Mouse (Mus musculus) small intestine, adult 2 months (tissue): ENCODE data around the gene Mep1a. TPM values are rescaled to one million over a fixed set of nuclear protein-coding genes. Genes with fewer than 3 reads are reported as not detected.
"Not testable (repeated sequence)": the region's sequence is repeated elsewhere in the genome, so short reads cannot be mapped to it uniquely, and the experiment has no call there.

Experiments used
- H3K27ac ChIP-seq: fragments of 200-500 bp; 2 replicates; pipeline ENCODE4 v1.5.1; 2012; ENCODE audit warnings: low read depth, low read length, control low read depth, inconsistent platforms; ENCODE audit not compliant: insufficient read depth
- H3K27me3 ChIP-seq: fragments of 200-500 bp; 2 replicates; pipeline ENCODE4 v1.6.1; 2012; ENCODE audit warnings: mild to moderate bottlenecking, moderate library complexity, low read length, inconsistent platforms; ENCODE audit not compliant: control insufficient read depth, insufficient read depth
- H3K36me3 ChIP-seq: fragments of 200-500 bp; 2 replicates; pipeline ENCODE4 v1.6.1; 2012; ENCODE audit warnings: mild to moderate bottlenecking, low read length, control low read depth, inconsistent platforms; ENCODE audit not compliant: control insufficient read depth, insufficient read depth
- H3K4me1 ChIP-seq: fragments of 200-500 bp; 2 replicates; pipeline ENCODE4 v1.6.1; 2012; ENCODE audit warnings: low read length, inconsistent platforms, mixed read lengths; ENCODE audit not compliant: control insufficient read depth, insufficient read depth, insufficient read length
- H3K4me3 ChIP-seq: fragments of 200-500 bp; 2 replicates; pipeline ENCODE4 v1.5.1; 2012; ENCODE audit warnings: low read depth, mild to moderate bottlenecking, control low read depth, inconsistent platforms, low read length, moderate library complexity
- CTCF ChIP-seq: fragments of 200-500 bp; IDR thresholded peaks from 2 replicates; pipeline ENCODE4 v1.5.1; 2012; ENCODE audit warnings: low read depth, mild to moderate bottlenecking, control low read depth, inconsistent platforms, low read length, moderate library complexity, mixed read lengths; ENCODE audit not compliant: insufficient replicate concordance, insufficient read length; ENCODE audit errors: extremely low read depth
- POLR2A ChIP-seq: fragments of 200-500 bp; IDR thresholded peaks from 2 replicates; pipeline ENCODE4 v1.6.1; 2012; ENCODE audit warnings: low read depth, mild to moderate bottlenecking, control low read depth, inconsistent platforms, low read length, moderate library complexity
- WGBS: fragments of 180-500 bp; shearing (Covaris S2); methylation state at CpG from one replicate; pipeline ENCODE4 v1.1.7; 2018; 5-methylcytosine and 5-hydroxymethylcytosine counted together
- polyA plus RNA-seq: library from polyadenylated mRNA; depleted of rRNA; stranded (reverse); fragments of >200 nt; gene quantifications from 2 replicates; pipeline ENCODE4 v1.2.3, GENCODE M21; 2012

Mep1a gene
- polyA plus RNA-seq, 1 experiment: 131 TPM

- H3K36me3 ChIP-seq: no peaks in the 10 kb centered on the region; the same call in 1 of the 2 replicates
- peaks cover 15% of the 10 kb centered on the region; the same call in 1 of the 2 replicates for H3K4me1 ChIP-seq
- no peak overlapping the region for H3K4me3 ChIP-seq
- TF ChIP-seq POLR2A (no peak), CTCF (no peak)
- no peaks in the 10 kb centered on the region for H3K27me3 ChIP-seq
- WGBS: 69% methylated on average over 5 of the region's 5 CpGs
- peak overlapping the region; percentile 57; the same call in 1 of the 2 replicates for H3K27ac ChIP-seq
Measured at GRCm38 (mm10) chr17:43501631-43502030, 981 bp downstream of the Mep1a start.

- TF ChIP-seq POLR2A (no peak), CTCF (no peak)
- Histone ChIP-seq H3K27me3 (no peaks in the 10 kb centered on the region), H3K36me3 (no peaks in the 10 kb centered on the region; the same call in 1 of the 2 replicates), H3K27ac (no peak overlapping the region), H3K4me1 (peaks cover 15% of the 10 kb centered on the region; the same call in 1 of the 2 replicates), H3K4me3 (peak overlapping the region; percentile 3; the same call in 1 of the 2 replicates)
- 50% methylated on average over 3 of the region's 3 CpGs for WGBS
Measured at GRCm38 (mm10) chr17:43501223-43501622, 1.4 kb downstream of the Mep1a start.

- H3K27me3 ChIP-seq: no peaks in the 10 kb centered on the region
- no peak for TF ChIP-seq CTCF
- no peak for TF ChIP-seq POLR2A
- no peak overlapping the region for H3K4me3 ChIP-seq
- H3K4me1 ChIP-seq: peaks cover 15% of the 10 kb centered on the region; the same call in 1 of the 2 replicates
- H3K36me3 ChIP-seq: peaks cover 3% of the 10 kb centered on the region; the same call in 1 of the 2 replicates
- no peak overlapping the region for H3K27ac ChIP-seq
- WGBS: 73% methylated on average over 1 of the region's 1 CpGs
Measured at GRCm38 (mm10) chr17:43500513-43500912, 2.1 kb downstream of the Mep1a start.

GRCm38 (mm10) chr17:43497521-43497920 is 5.1 kb downstream of the Mep1a start:
- Histone ChIP-seq H3K4me1 (peaks cover 6% of the 10 kb centered on the region; the same call in 1 of the 2 replicates), H3K4me3 (no peak overlapping the region), H3K36me3 (peaks cover 5% of the 10 kb centered on the region), H3K27ac (no peak overlapping the region), H3K27me3 (no peaks in the 10 kb centered on the region)
- 12% methylated on average over 4 of the region's 4 CpGs for WGBS
- TF ChIP-seq POLR2A: no peak
- TF ChIP-seq CTCF: no peak

GRCm38 (mm10) chr17:43495502-43495901 is 7.1 kb downstream of the Mep1a start:
- TF ChIP-seq POLR2A (no peak), CTCF (no peak)
- Histone ChIP-seq H3K4me1 (peaks cover 6% of the 10 kb centered on the region; the same call in 1 of the 2 replicates), H3K4me3 (no peak overlapping the region), H3K27ac (no peak overlapping the region), H3K27me3 (no peaks in the 10 kb centered on the region), H3K36me3 (peaks cover 7% of the 10 kb centered on the region)
- 86% methylated on average over 5 of the region's 5 CpGs for WGBS

GRCm38 (mm10) chr17:43490371-43490770 is 12.2 kb downstream of the Mep1a start:
- H3K27ac ChIP-seq, H3K4me1 ChIP-seq, H3K36me3 ChIP-seq, H3K27me3 ChIP-seq, H3K4me3 ChIP-seq: not testable (repeated sequence)
- 88% methylated on average over 10 of the region's 10 CpGs for WGBS

GRCm38 (mm10) chr17:43488439-43489151 is 14.0 kb downstream of the Mep1a start:
- no peak overlapping the region for H3K4me3 ChIP-seq
- 82% methylated on average over 2 of the region's 2 CpGs for WGBS
- no peaks in the 10 kb centered on the region for H3K27me3 ChIP-seq
- H3K36me3 ChIP-seq: peaks cover 5% of the 10 kb centered on the region
- H3K27ac ChIP-seq: no peak overlapping the region; the same call in 1 of the 2 replicates
- TF ChIP-seq POLR2A: no peak
- no peak for TF ChIP-seq CTCF
- peaks cover 2% of the 10 kb centered on the region; the same call in 1 of the 2 replicates for H3K4me1 ChIP-seq

- peaks cover 9% of the 10 kb centered on the region for H3K36me3 ChIP-seq
- WGBS: 74% methylated on average over 3 of the region's 3 CpGs
- H3K4me1 ChIP-seq: peaks cover 2% of the 10 kb centered on the region; the same call in 1 of the 2 replicates
- no peak overlapping the region for H3K27ac ChIP-seq
- H3K4me3 ChIP-seq: no peak overlapping the region
- no peak for TF ChIP-seq CTCF
- TF ChIP-seq POLR2A: no peak
- no peaks in the 10 kb centered on the region for H3K27me3 ChIP-seq
Measured at GRCm38 (mm10) chr17:43485982-43486381, 16.6 kb downstream of the Mep1a start.
